Mouse (Mus musculus): ENCODE results near the gene Repin1. TPM values are rescaled to one million over a fixed set of nuclear protein-coding genes. Genes with fewer than 3 reads are reported as not detected.

The Repin1 gene
- total and polyA plus RNA-seq, 3 experiments, result 10.7 to 28.0 (median 12.8) TPM

GRCm38 (mm10) chr6:48566312-48566711 lies 27.4 kb upstream of the Repin1 start:
- no peak overlapping the region for H3K4me3 ChIP-seq (replicated peaks in 1 of 3; ENCODE audit: low read depth in 2 of 3, low read length in 2 of 3, poor library complexity in 1 of 3)
- no peak for DNase-seq (ENCODE audit: extremely low read depth)
- in situ Hi-C loops (cut with MboI; ENCODE audit: low pct_ligation_motif_present, low pct_unique_long_range_greater_than_20kb, low sequenced_read_pairs), result no loop called here
- TF ChIP-seq ZMIZ1 (IDR thresholded peaks at IDR 0.05; ENCODE audit: low read depth, low read length), result no peak
- no peaks in the 10 kb centered on the region for H3K27me3 ChIP-seq (replicated peaks)
- dilution Hi-C loops (cut with MboI; ENCODE audit: extremely low pct_ligation_motif_present, extremely low pct_unique_long_range_greater_than_20kb, low sequenced_read_pairs), result no loop called here
- peaks cover 4% of the 10 kb centered on the region for H3K9me3 ChIP-seq (replicated peaks; ENCODE audit: low read length)
- no peak overlapping the region for H3K27ac ChIP-seq (ENCODE audit: insufficient read depth, low read depth)
- no peaks in the 10 kb centered on the region for H3K79me2 ChIP-seq (replicated peaks; ENCODE audit: control insufficient read depth, extremely low read depth, insufficient read depth, poor library complexity, severe bottlenecking)
- peaks cover 0 to 4% of the 10 kb centered on the region in 2 experiments; a peak in 1 of 4 replicates for H3K4me1 ChIP-seq (ENCODE audit: control insufficient read depth in 1 of 2, insufficient read depth in 2 of 2)
- H3K4me2 ChIP-seq (ENCODE audit: insufficient read depth, low read depth, poor library complexity, severe bottlenecking), result no peak overlapping the region
- H3K9ac ChIP-seq (ENCODE audit: insufficient read depth, low read depth), result no peak overlapping the region
- H3K36me3 ChIP-seq (replicated peaks in 1 of 2; ENCODE audit: control insufficient read depth in 1 of 2, insufficient read depth in 1 of 2, low read length in 1 of 2), result peaks cover 3 to 40% of the 10 kb centered on the region in 2 experiments

- no peak for TF ChIP-seq MAX (IDR thresholded peaks at IDR 0.05; ENCODE audit: low read length)
- no peak for TF ChIP-seq E2F4 (IDR thresholded peaks at IDR 0.05; ENCODE audit: insufficient replicate concordance, low read depth, low read length)
- no peak for TF ChIP-seq CTCF (conservative IDR thresholded peaks at IDR 0.05 in 1 of 2, IDR thresholded peaks at IDR 0.05 in 1 of 2; ENCODE audit: low read depth in 2 of 2, low read length in 2 of 2)
- TF ChIP-seq ETS1 (conservative IDR thresholded peaks at IDR 0.05; ENCODE audit: low read depth, low read length), result no peak
- no peak for TF ChIP-seq UBTF (IDR thresholded peaks at IDR 0.05; ENCODE audit: low read depth, low read length)
- TF ChIP-seq BHLHE40 (IDR thresholded peaks at IDR 0.05; ENCODE audit: low read depth, low read length), result no peak
- no peak for TF ChIP-seq TBP (conservative IDR thresholded peaks at IDR 0.05; ENCODE audit: low read depth, low read length)
- no peak for TF ChIP-seq POLR2AphosphoS2 (IDR thresholded peaks at IDR 0.05; ENCODE audit: low read depth, low read length)
- TF ChIP-seq ELF1 (IDR thresholded peaks at IDR 0.05; ENCODE audit: low read depth, low read length), result no peak
- peaks cover 0 to 4% of the 10 kb centered on the region in 2 experiments; a peak in 1 of 4 replicates for H3K4me1 ChIP-seq (ENCODE audit: control insufficient read depth in 1 of 2, insufficient read depth in 2 of 2)
- DNase-seq (ENCODE audit: extremely low read depth), result no peak
- H3K27ac ChIP-seq (ENCODE audit: insufficient read depth, low read depth), result no peak overlapping the region
- in situ Hi-C loops (cut with MboI; ENCODE audit: low pct_ligation_motif_present, low pct_unique_long_range_greater_than_20kb, low sequenced_read_pairs), result no loop called here
- no peak overlapping the region for H3K9ac ChIP-seq (ENCODE audit: insufficient read depth, low read depth)
- H3K36me3 ChIP-seq (replicated peaks in 1 of 2; ENCODE audit: control insufficient read depth in 1 of 2, insufficient read depth in 1 of 2, low read length in 1 of 2), result peaks cover 3 to 36% of the 10 kb centered on the region in 2 experiments
- no peak overlapping the region for H3K4me3 ChIP-seq (replicated peaks in 1 of 3; ENCODE audit: low read depth in 2 of 3, low read length in 2 of 3, poor library complexity in 1 of 3)
- no peak overlapping the region for H3K4me2 ChIP-seq (ENCODE audit: insufficient read depth, low read depth, poor library complexity, severe bottlenecking)
- H3K79me2 ChIP-seq (replicated peaks; ENCODE audit: control insufficient read depth, extremely low read depth, insufficient read depth, poor library complexity, severe bottlenecking), result no peaks in the 10 kb centered on the region
- no peaks in the 10 kb centered on the region for H3K27me3 ChIP-seq (replicated peaks)
- dilution Hi-C loops (cut with MboI; ENCODE audit: extremely low pct_ligation_motif_present, extremely low pct_unique_long_range_greater_than_20kb, low sequenced_read_pairs), result no loop called here
- H3K9me3 ChIP-seq (replicated peaks; ENCODE audit: low read length), result peaks cover 4% of the 10 kb centered on the region
Observed at GRCm38 (mm10) chr6:48568036-48568984, 25.4 kb upstream of the Repin1 start.
